Mouse (Mus musculus) MEL-GATA-1-ER (cell line): ENCODE measurements around the gene Arhgdia.

Experiments used
- DNase-seq: peaks from one replicate; pipeline ENCODE4 v3.0.0-alpha.2; 2012; ENCODE audit warnings: low read depth; ENCODE audit errors: extremely low read depth

Arhgdia gene

GRCm38 (mm10) chr11:120554834-120555233, 26.6 kb downstream of the Arhgdia start:
- no peak for DNase-seq

GRCm38 (mm10) chr11:120552736-120553135, 28.7 kb downstream of the Arhgdia start:
- no peak for DNase-seq

DNA sequence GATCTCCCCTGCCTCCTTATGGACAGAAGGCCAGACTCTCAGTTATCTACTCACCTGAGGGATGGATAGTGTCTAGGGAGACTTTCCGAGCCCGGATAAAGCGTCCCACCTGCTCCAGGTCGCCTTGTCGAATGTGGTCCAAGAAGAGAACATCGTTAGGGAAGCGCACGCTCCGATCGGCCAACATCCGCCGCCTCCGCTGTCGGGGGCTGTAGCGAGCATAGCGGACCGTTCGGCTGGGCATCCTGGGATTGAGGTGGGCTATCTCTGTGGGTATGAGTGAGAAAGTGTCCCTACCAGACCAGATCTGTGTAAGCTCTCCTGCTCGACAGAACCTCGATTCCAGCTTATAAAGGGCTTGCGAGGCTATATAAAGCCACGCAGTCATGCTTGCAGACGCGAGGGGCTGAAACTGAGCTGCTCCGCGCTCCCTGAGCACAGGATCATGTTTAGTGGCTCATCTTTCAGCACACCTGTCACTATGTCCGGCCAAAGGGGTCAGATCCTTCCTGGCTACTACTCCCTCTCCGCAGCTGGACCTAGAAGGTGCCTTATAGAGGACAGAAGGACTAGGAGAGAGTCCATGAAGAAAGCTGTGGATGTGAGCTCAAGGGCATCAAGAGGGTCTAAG, 30.5 kb downstream of the Arhgdia start, which contains the start of gene Ppp1r27:
TSS of gene Ppp1r27 (minus strand) at position 323 of the 631 bp plus-strand sequence.
- DNase-seq, result no peak

DNA sequence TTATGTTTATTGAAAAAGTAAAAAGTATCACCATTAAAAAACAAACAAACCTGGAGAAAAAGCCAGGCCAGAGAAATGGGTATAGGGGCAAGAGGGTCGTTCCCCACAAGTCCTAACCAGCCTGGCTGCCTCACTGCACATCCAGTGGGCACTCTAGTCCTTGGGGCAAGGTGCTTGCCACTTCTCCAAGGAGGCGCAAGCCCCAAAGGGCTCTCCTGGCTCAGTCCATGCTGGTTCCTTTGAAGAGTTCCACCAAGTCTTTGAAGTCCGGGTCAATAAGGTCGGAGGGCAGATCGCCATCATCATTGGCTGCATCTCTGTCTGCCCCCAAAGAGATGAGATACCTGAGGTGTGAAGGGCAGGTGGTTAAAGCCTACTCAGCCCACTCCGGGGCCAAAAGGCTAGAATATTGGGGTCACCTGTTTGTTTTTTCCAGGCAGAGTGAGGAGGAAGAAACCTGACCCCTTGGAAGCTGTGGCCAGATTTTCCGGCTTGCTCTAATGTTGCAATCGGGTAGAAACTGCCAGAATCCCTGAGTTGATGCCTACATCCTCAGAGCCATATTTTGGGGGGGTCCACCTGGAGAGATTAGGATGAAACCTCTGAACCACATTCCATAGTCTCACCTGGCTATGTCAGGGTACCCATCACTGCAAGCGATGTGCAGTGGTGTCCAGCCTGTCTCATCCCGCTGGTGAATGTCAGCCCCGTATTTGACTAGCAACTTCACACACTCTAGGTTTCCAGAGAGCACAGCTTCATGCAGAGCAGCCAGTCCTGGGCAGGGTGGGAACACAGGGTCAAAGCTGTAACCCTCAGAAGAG, 31.2 kb downstream of the Arhgdia start:
- no peak for DNase-seq

DNA sequence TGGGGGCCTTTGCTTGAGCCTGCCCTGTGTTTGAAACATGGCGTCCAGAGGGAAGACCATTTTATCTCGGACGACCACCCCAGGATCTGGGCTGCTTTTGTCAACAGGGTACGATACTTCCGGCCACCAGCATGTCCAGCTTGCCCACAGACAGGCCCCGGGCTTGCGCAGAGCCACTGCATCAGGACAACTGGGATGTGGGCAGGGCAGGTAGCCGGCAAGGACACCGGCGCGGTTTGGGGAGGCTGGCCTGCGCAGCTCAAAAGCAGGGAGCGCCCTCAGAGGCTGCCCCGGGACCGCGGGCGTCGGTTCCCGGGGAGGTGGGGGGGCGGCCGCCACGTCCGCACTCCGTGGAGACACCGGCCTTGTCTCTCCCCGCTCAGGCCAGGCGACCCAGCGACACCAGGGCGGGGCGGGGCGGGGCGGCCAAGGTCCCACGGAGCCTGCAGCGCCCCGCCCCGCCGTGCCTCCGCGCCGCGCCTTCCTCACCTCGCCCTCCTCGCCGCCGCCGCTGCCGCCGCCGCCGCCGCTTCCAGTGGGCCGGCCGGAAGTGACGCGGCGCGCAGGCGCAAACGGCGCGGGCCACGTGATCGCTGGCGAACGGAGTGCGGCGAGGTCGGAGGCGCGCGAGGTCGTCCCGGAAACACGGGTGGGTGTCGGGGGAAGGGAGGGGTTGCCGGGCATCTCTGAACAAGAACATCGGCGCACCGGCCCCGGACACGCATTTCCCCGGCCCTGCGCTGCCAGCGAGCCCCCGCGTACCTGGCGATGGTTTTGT, 32.1 kb downstream of the Arhgdia start, which contains the start of gene Mcrip1:
TSS of gene Mcrip1 (minus strand) at position 560 of the 778 bp plus-strand sequence.
- no peak for DNase-seq

DNA sequence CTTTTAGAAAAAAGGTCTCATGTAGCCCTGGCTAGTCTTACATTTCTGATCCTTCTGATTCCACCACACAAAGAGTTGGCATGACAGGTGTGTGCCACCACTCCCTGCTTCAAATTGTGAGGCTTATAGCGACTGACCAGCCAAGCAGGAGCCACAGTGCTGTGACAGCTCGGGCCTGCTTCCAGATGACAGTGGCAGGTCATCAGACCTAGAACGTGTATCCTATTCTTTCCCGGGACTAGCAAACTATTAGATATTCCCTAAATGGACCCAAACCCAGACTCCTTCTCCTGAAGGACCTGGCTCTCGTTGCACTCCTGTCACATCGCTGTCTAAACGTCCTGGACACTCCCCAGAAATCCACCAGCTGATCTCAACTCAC, 32.6 kb downstream of the Arhgdia start:
- no peak for DNase-seq

DNA sequence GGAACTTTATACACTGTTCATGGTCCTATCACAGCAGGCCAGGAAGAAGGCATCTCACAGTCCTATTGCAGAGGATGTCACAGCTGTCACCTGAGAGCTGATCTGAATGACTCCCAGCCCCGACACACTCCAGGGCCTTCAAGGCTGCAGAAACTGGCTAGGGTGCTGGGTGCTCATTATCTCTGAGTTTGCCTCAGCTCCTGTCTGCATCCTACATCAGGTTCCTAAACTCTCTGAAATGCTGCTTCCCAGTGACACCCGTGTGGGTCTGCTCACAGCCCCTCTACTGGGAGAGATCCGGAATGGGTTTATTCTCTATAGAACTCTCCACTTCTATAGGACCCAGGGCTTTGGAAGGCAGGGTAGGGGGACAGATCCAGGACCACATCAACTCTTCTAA, 33.2 kb downstream of the Arhgdia start:
- no peak for DNase-seq

GRCm38 (mm10) chr11:120547469-120547868, 34.0 kb downstream of the Arhgdia start:
- no peak for DNase-seq

- no peak for DNase-seq
Measured at GRCm38 (mm10) chr11:120545964-120546363, 35.5 kb downstream of the Arhgdia start.

DNA sequence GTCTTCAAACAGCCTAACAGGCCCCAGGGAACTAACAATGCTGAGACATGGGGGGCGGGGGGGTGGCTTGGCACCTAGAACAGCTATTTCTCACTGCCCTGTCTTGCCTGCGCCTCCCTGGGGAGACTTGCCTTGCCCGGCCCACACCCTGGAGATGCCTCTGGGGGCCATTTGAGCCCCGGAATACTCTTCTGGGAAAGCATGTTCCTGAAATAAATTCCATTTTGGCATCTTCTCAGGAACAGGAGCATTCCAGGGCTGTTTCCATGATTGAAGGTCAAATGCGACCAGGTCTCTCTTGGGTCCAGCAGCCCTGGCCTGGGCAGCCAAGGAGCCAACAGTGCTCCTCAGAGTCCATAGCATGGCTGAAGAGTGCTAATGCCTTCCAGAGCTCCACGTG, 39.0 kb downstream of the Arhgdia start:
- DNase-seq, result no peak

GRCm38 (mm10) chr11:120541907-120542306, 39.5 kb downstream of the Arhgdia start:
- no peak for DNase-seq

DNA sequence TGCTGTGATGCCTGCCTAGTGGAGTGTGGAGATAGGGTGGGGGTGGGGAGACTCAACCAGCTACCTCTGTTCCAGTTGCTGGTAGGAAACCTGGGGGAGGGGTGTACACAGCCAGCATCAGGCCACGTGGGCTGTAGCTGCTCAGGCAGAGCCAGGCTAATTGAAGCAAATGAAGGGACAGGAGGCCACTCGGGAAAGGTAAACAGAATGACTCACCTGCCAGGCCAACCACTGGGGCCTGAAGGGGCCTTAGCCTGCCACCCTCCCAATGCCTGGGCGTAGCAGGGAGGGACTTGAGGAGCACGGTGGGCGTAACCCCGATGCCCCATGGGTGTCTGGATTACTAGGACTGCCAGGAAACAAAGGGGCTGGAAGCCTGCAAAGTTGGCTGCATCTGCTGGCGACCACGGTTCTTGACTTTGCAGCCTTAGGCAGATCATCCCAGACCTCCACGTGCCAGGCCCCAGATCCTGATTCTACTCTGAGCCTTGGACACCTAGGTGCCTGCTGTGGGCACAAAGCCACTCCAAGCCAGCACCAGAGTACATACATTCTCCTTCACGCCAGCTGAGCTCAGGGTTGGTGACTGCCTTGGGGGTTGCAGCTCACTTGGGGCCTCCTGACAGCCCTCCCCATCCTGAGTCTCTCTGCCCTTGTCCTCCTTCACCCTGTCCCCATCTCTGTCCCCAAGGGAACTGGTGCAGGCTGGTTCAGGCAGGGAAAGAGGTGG, 42.0 kb downstream of the Arhgdia start:
- no peak for DNase-seq

DNA sequence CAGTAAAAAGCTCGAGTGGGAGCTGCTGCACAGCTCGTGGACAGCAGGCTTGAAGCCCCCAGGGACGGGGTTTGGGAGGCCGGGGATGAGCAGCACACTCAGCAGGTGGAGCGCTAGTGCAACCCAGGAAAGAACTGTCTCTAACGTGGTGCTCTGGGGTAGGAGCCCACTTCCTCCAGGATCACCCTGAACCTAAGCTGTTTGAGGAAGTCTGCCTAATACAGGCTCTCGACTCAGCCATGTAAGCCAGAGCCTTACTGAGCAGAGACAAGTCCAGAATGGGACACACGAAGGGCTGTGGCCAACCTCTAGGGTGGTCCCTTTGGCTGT, 42.5 kb downstream of the Arhgdia start:
- no peak for DNase-seq

- DNase-seq, result no peak
Measured at GRCm38 (mm10) chr11:120538485-120538884, 42.9 kb downstream of the Arhgdia start.

DNA sequence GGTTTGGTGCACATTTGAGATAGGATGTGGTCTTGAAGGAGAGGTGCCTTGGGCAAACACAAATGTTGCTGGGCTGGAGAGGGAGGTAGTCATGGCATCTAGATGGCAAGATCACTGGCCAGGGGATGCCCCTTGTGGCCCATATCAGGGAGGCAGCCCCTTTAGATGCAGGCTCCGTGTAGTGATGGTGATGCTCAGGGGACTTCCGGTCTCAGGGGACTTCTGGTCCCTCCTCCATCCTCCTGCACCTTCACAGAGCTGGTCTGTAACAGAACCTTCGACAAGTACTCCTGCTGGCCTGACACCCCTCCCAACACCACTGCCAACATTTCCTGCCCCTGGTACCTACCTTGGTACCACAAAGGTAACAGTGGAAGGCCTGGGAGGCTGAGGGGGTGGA, 45.6 kb downstream of the Arhgdia start:
- DNase-seq, result no peak

DNA sequence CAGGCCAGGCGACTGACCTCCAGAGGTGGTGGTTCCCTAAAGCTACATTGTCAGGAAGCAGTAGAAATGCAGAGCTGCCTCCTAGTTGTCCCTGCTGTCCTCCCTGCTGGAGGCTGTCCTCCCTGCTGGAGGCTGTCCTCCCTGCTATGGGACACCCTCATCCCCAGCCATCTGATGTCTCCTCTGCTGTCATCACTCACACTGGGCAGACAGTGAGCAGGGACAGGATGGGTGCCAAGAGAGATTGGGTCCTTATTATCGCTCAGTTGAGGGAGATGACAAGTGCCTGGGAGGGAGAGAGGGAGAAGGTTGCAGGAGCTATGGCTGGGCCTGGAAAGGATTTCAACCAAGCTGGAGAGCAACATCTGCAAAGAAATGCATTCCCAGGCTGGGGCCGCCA, 46.3 kb downstream of the Arhgdia start:
- no peak for DNase-seq

DNA sequence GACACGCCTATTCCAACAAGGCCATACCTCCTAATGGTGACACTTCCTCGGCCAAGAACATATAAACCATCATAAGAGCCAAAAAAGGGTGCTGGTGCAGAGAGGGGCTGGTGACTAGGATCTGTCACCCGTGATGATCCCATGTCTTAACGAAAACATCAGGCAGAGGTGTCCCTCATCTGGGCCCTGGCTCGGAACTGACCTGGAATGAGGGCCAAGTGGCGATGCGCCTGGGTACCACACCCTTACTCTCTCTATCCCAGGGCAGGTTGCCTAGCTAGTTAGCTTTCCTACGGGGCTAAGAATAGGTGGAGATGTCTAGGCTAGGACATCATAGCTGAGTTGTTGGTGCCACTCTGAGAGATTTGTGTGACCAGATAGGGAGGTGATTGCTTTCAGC, 47.3 kb downstream of the Arhgdia start:
- DNase-seq, result no peak

- DNase-seq, result no peak
Measured at GRCm38 (mm10) chr11:120531646-120532045, 49.8 kb downstream of the Arhgdia start.

- DNase-seq, result no peak
Measured at GRCm38 (mm10) chr11:120530085-120530964, 51.1 kb downstream of the Arhgdia start, which contains the start of gene Gcgr. Gcgr (plus strand) TSS chr11:120530699.

DNA sequence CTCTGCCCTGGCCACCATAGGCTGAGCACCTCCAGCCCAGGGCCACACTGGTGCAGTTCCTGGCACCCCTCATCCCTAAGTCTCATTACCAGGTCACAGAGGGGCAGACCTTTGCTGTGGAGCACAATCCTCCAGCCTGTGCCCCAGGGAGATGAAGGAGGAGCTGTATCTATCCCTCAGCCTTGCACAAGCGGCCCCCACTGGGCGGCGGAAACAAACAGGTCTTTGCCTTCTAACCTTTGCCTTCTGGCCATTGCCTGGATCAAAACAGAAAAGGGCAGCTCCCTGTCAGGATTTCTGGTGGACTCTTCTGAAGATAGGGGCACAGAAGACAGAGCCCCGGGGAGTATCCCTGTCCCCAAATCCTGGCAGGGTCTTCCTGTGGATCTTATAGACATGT, 52.5 kb downstream of the Arhgdia start:
- no peak for DNase-seq
